Mouse (Mus musculus) embryo, embryonic 11.5 days (tissue): ENCODE results near the gene Sh3rf1.

Source experiments
- DNase-seq: peaks from one replicate; pipeline ENCODE4 v3.0.0-alpha.2; 2012; ENCODE audit warnings: low read depth, low spot score

Sh3rf1 gene

DNA sequence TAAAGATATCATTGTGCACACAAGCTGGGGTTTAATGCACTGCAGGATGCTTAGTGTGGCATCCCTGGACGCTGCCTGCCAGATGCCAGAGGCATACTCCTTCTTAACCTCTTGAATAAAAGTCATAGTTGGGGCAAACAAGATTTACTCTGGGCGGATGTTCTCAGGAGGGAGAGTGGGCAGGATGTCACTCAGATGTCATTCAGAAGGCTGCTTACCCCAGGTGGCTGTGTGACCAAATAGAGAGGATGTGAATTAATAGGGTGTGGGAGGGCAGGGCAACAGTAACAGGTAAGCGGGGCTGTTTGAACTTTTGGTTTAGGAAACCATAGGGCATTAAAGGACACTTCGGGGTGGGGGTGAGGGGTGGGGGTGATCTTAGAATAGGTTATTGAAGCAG, 37.7 kb downstream of the Sh3rf1 start:
- no peak for DNase-seq

DNA sequence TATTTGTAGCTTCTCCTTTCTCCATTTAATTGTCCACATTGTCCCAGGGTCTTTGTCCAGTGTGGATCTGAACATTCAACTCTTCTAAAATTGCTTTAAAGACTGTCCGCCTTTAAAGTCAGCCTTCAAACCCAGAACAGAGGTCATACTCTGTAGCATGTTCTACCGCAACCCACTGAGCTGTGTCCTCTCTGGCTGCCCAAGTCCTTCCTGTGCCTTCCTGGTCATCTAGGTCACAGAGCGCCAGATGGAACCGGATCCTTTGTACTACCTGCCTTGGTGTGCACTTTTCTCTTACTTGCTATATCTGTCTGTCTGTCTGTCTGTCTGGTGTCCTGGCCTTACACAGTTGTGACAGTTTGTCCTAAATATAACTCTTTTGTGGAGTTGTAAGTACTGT, 40.0 kb downstream of the Sh3rf1 start:
- no peak for DNase-seq

DNA sequence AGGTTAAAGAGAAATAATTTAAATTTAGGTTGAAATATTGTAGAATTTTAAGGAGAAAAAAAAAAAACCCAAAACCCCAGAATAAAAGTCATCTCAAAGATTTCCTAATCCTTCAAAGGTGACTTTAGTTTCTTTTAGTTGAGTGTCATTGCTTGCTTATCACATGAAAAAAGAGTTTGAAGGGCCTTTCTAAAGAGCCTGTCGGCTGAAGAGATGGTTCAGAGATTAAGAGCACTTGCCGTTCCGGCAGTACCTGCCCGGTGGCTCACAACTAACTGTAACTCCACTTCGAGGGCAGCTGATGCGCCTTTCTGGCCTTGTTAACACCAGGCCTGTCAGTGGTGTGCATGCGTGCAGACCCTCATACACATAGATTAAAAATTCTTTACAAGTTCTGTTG, 41.2 kb downstream of the Sh3rf1 start:
- no peak for DNase-seq

DNA sequence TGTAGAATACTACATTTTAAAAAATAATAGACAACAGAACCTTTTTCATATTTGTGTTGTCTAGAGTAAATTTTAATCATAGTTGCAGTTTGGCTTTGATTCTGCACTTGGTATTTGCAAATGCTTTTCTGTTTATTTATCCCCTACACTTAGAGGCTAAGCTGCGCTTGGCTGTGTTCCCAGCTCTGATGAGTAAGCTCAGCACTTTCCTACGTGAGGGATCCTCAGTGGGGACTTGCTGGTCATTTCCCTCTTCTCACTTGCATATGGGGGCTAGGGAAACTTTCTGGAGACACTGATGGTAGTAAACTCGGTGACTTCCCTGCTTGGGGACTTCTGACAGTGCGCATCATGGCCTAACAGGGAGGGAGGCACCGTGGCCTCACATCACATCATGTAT, 41.7 kb downstream of the Sh3rf1 start:
- no peak for DNase-seq

DNA sequence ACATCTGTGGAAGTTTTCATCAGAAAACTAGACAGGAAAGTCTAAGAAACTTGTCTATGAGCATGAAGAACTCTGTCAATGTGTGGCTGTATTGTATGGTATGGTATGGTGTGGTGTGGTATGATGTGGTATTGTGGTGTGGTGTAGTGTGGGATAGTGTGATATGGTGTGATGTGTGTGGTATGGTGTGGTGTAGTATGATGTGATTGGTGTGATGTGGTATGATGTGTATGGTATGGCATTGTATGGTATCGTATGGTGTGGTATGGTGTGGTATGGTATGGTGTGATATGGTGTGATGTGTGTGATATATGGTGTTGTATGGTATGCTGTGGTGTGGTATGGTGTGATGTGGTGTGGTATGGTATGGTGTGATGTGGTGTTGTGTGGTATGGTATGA, 43.4 kb downstream of the Sh3rf1 start:
- no peak for DNase-seq

DNA sequence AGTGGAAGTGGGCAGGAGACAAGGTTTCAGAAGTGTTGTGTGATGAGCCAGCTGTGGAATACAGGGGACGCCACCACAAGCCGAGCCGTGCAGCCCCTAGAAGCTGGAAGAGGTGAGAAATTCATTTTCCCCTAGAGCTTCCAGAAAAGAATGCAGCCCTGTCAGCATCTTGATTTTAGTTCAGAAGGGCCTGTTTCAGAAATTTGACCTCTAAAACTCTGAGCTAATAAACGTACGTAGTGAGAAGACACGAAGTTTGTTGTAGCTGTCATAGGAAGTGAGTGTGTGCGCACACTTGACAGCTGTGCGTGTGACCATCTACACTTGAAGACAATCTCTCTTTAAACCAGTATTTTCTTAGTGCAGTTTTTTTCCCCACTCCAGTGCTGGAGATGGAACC, 44.0 kb downstream of the Sh3rf1 start:
- DNase-seq = no peak

DNA sequence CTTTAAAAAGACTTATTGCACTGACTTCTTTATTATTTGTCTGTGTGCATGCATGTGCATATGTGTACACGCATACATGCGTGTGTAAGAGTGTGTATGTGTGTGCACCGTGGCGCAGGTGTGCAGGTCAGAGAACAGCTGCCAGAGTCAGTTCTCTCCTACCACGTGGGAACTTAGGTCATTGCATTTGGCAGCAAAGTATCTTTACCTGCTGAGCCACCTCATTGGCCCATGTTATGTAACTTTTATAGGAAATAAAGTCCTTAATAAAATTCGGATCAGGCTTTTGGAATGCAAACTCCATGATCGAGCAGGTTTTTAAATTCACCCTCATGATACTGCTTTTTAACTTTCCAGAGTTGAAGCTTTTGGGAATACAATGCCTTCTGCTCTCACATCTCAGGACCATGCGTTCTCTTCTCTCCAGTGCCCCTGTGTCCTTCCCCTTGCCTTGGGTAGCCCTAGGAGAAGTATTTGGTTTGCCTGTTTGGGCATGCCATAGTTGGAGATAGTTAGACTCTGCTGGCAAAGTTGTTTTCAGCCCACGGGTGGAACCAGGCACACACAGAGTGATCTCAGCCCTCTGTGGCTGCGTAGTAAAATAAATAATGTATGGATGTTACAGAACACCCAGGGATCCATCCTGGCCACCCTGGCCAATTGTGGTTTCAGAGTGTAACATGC, 44.7 kb downstream of the Sh3rf1 start:
- no peak for DNase-seq

DNA sequence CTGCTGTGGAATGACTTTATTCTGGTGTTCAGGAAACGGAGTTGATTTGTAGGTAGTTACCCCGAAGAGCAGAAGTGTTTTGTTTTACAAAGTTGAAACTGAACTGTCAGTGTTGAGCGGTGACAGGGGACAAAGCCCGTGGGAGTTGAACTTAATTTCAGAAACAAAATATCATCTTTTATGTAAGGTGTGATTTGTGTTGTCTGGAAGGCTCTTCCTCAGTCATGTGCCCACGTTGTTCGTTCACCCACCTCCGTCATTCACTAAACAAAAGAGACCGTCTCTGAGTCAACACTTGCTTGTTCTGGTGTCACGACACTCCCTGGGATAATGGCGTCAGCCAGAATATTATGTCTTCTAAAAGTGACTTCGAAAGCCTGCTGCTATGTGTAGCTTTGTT, 46.3 kb downstream of the Sh3rf1 start:
- DNase-seq = no peak

DNA sequence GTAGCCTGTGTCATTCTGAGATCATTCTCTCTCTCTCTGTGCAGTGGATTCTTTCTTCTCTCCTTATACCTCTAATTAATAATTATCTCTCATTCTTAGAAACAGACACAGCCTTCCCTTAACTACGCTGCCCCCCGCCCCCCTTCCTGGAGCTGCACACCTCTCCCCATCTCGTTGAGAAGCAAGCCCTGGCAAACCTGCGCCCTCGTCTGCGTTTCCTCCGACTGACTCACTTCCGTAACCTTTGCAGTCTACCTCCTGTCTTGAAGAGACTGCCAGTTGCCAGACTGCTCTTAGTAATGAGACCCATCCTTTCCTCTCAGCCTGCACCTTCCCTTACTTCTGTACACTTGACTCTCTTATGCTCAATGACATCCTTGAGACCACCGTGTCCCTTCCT, 46.9 kb downstream of the Sh3rf1 start:
- no peak for DNase-seq

DNA sequence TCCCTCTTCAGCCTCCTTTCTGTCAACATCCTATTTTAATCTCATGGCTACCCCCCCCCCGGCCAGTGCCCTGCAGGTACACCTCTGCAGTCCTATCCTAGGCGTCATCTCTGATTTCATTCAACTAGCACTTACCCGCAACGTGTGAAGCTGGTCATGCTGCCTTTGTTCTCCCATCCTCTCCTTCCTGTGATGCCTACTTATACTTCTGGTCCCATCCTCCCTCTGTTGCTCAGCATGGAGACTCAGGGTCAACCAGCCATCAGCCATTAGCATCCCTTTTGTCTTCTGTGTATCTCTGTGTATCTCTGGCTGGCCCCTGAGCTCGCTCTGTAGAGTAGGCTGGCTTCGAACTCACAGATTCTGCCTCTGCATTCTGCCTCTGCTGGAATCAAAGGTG, 47.3 kb downstream of the Sh3rf1 start:
- no peak for DNase-seq

DNA sequence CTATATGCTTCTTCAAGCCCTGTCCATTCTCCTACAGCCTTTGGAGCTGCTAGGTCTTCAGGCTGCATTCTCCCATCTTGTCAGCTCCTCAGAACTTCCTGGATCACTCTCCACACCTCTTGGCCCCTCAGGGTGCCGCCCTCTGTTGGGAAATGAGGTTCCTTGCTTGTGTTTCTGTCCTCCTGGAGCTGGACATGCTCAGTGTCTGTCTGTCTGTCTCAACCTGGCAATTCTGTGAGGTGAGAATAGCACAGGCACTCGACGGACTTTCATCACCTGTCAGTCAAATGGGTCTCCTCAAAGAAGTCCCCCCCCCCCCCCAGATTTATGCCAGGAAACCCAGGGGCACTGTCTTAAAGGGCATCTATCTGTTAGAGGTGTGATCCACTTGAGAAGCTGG, 49.2 kb downstream of the Sh3rf1 start:
- no peak for DNase-seq

DNA sequence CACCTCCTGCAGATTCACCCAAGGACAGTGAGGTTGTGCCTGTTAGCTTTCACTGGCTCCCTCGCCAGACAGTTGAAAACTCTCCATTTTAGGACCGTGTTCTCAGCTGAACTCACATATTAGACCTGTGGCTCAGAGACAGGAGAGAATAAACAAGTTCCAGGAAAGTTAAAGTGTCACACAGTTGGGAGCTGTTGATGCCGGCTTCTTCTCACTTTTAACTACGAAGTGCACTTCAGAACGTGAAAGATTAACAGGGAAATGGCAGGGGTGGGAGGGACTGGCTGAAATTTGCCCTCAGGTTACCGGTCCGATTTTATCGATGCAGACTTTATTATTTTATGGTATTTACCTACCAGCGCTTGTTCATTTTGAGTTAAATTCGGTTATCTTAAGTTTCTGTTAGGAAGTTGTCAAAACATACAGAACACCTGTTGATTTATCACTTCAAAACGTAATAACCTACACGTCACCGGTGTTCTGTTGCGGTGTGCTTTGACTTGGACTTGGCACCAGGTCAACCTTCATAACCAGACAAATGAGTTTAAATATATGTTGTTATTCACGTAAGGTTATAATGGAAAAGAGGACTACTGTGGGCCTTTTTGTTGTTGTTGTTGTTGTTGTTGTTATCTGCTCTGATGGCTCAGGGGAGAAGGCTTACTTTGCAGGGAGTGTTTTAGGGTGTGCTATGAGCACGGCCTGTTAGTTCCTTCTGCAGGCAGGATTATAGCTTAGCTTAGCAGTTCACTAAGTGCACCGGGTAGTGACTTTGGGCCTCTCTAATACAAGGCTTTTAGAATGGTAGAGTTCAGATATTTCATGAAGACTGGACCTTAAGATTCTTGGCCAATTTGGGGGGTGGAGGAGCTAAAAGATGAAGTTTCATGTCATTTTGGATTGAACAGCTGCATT, 49.9 kb downstream of the Sh3rf1 start:
- no peak for DNase-seq

DNA sequence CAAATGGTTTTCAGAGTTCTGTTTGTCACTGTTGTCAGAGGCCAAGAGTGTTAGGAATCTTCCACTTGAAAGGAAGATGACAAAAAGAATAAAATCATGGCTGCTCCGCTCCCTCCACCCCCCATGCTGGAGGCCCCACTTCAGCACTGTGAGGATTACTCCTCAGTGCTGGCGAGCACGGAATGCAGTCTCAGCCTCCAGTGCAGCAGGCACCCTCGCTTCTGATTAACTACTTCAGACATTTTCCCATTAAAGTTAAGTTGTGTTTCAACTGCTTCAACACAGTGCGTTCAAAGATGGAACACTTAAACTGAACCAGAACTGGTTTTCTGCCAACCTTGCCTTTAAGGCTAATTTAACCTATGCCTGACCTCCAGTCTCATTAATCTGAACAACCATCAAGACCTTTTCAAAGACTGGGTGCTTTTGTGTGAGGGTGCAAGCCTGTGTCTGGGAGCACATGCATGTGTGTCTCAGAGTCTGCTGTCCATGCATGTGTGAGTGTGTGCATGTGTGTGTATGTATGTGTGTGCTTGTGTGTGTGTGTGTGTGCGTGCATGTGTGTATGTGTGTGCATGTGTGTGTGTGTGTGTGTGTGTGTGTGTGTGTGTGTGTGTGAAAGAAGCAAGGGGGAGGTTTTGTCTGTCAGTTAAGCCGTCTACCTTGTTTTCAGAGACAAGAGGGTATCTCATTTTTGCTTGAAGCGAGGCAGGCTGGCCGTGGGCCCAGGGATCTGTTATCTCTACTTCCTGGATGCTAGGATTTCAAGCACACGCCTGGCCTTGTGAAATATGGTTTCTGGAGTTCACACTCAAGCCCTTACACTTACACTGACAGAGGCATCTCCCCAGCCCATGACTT, 51.2 kb downstream of the Sh3rf1 start:
- DNase-seq = no peak

DNA sequence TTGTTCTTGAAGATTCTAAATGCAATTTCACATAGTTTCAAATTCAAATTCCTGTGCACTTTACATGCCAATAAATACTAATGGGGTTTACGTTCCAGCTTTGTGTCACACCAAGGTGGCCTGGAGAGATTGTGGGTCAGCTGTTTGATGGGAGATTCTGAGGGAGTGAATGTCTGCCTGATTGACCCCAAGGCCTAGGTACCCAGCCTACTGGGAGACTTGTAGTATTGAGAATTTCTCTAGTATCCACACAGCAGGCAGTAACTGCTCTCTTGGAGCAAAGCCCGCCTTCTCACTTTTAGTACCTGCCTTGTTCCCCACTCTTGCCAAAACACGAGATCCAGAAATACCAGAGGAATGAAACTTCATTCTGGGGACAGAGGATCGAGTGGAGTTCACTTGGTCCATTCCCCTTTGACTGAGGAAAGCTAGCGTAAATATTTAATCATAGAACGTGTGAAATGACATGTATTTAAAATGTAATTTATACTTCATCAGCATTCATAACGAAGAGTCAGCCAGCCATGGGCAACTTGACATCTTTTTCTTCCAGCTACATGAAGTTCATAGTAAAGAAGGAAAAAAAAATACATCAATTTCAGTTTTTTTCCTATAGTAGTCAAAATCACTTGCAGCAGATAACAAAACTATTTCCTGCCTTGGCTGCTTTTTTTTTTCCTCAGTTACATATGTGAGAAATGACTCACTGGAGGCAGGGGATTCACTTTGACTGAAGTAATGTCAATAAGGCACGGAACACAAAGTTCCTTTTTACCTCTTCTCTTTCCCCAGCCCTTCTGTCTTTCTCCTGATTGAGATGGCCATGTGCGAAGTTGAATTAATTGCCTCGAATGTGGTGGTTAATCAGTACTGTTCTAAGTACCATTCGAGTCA, 52.0 kb downstream of the Sh3rf1 start:
- DNase-seq = no peak

DNA sequence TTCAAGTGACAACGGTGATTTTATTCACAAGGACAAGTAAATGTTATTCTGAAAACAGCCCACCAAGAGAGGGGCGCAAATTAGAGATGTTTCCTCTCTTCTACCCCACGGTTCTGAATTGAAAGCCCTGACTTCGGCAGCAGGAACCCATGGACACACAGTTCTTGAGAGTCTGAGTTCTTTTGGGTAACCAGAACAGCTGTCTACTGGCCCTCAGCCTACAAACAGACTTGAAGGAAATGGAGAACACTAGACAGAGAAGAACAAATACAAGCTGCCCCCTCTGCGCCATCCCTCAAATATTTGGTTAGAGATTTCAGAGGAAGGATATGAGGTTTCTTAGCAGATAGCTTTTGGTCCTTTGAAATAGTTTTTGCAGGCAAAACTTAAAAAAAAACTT, 52.7 kb downstream of the Sh3rf1 start:
- DNase-seq = no peak

DNA sequence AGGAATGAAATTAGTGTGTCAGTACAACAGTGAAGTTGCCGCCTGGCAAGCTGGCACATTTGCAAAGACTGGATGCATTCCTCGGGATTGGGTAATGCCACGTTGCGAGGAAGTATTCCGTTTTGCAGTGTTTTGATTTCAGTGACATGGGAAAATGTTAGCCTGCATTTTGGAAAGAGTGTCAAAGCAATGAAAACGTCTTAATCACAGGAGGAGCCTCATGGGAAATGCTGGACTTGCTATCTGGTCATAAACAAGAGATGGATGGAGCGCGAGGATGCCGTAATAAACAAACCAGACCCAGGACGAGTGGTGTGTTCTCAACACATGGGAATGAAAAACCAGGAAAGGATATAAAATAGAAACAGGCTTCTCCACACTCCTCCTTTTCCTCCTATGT, 55.4 kb downstream of the Sh3rf1 start:
- no peak for DNase-seq

DNA sequence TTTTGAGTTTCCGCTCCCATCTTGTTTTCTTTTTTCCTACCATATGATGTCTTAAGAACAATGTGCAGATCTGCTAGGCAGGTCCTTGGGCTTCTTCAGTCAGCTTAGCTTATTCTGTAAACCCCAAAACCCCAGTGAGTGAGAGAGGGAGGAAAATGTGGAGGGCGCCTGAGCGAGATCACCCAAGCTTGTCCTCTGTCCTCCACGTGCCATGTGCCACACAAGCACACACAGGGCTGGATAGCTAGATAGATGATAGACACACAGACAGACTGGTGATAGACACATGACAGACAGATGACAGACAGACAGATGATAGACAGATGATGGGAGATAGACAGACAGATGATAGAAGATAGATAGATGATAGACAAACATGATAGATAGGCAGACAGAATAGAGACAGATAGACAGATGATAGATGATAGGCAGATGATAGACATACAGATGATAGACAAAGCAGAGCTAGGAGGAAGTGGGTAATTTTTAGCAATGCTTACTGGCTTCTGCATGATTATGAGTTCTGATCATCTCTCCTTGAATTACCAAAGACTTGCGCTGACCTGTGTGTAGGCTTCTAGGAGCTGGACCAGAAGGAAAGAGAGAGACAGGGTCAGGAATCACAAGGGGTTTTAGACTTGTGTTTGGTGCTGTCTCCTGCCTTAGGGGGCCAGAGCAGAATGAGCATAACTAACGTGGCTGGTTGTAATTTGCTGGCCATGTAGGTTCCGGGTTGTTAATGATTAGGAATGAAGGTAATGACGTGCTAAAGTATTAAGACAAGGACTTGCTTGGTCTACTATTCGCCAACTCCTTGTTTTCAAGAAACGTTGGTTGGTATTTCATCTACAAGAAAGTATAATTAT, 58.9 kb downstream of the Sh3rf1 start:
- DNase-seq = no peak

DNA sequence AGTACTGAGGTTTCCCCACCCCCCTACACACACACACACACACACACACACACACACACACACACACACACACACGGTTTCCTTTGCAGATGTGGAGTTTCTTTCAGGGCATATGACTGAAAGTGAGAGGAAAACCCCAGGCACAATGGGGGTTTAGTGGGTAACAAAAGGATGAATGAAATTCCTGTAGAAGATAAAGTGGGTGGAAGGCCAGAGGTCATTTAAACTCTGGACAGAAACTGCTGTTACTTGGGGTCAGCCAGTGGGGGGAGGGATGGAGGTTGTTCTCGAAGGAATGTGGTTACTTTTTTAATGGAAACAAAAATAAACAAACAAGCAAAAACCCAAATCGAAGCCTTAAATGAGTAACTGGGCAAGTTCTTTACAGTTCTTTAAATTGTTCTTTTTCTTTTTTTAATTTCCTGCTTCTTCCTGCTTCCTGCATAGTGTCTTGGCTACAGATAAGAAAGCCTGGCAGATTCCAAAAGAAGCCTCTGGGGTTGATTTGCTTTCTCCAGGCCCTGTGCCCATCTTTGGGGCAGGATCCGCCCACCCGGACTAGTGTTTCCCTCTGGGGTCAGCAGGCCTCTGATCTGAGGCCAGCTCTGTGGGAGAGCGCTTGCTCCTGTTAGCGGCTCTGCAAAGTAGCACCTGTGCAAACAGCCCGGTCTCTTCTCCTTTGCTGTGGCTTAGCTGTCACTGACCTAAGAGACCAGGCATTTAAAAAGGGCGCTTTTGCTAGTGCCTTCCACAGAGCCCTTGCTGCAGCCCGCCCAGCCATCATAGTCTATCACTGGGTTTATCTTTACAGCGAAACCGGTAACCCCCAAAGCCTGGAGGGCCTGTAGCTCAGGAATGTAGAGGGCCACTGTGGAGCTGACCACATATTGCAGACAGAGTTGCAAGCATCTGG, 59.8 kb downstream of the Sh3rf1 start:
- DNase-seq = no peak

DNA sequence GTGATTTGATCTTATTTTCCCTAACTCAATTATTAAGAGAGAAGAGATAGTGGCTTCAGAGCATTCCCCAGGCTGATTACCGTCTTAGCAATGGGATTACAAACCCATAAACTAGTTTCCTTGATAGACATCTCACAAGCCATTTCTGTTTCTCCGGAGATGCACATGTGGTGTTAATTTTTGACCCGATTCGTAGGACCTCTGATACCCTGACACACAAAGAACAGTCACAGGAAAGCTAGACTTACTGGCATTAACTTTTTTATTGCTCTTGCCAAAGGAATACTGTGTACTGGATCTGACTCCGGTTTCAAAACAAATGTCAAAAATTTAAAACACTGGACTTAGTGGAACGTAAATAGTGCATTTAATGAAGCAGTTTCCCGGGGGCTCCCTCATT, 62.2 kb downstream of the Sh3rf1 start:
- DNase-seq = no peak
